In genomic region chr7:47131258-47131657, GRCm38 (mm10) we compare ENCODE assay signal across 15 mouse cellular contexts. TPM values are rescaled to one million over a fixed set of nuclear protein-coding genes. Genes with fewer than 3 reads are reported as not detected.
DNase-seq lines count a peak whose midpoint lies in the region; ATAC-seq and TF ChIP-seq lines count a peak whose summit lies in the region.
"Had no signal": no experiment of that assay in that cellular context is flagged by ENCODE, and none has a peak within 500 bp of the region (broad histone marks: within the 10 kb centered on the region; RNA-seq: fewer than 3 reads in every experiment).

No protein-coding gene starts in this region.

- WGBS in neural tube, embryonic 11.5 days = 41% methylated on average over 8 of the region's 8 CpGs
- 34% methylated on average over 8 of the region's 8 CpGs for WGBS in forebrain, postnatal 0 days
- WGBS in midbrain, embryonic 13.5 days = 40% methylated on average over 8 of the region's 8 CpGs

- no peaks in the 10 kb centered on the region; the same call in 1 of the 2 replicates for H3K4me1 ChIP-seq in neural tube, embryonic 11.5 days (ENCODE audit: control insufficient read depth, insufficient read depth, low read length)
- H3K4me1 ChIP-seq in forebrain, postnatal 0 days (ENCODE audit: insufficient read depth) = peaks cover 8% of the 10 kb centered on the region; the same call in 1 of the 2 replicates
- H3K4me1 ChIP-seq in midbrain, embryonic 13.5 days (replicated peaks) = peaks cover 19% of the 10 kb centered on the region

- H3K4me2 ChIP-seq in neural tube, embryonic 11.5 days (ENCODE audit: low read depth) = peak overlapping the region; percentile 96; the same call in 1 of the 2 replicates
- peak overlapping the region; percentile 81 for H3K4me2 ChIP-seq in forebrain, postnatal 0 days (ENCODE audit: low read depth)
- H3K4me2 ChIP-seq in midbrain, embryonic 13.5 days (replicated peaks) = peak overlapping the region; percentile 61

- no peak for DNase-seq in neural tube, embryonic 11.5 days (ENCODE audit: low spot score)
- no peak for DNase-seq in neural tube, embryonic 10.5 days (ENCODE audit: extremely low spot score, low spot score)
- DNase-seq in forebrain, postnatal 0 days = peak; percentile 52
- no peak for DNase-seq in right cerebral cortex, postnatal 4 days
- no peak for DNase-seq in frontal cortex, postnatal 36 days (ENCODE audit: low spot score in 2 of 2)
- no peak for DNase-seq in urinary bladder, adult 2 months (ENCODE audit: low spot score)
- DNase-seq: adrenal gland, postnatal 36 days; heart, postnatal 4 days had no signal

- no peak overlapping the region for H3K9ac ChIP-seq in neural tube, embryonic 11.5 days (ENCODE audit: low read length)
- H3K9ac ChIP-seq in forebrain, postnatal 0 days = peak overlapping the region; percentile 95
- H3K9ac ChIP-seq in midbrain, embryonic 13.5 days (replicated peaks) = peak overlapping the region; percentile 89
- H3K9ac ChIP-seq: stomach, embryonic 15.5 days had no signal

- peak; percentile 52 for TF ChIP-seq CTCF in forebrain, postnatal 0 days (IDR thresholded peaks at IDR 0.05; ENCODE audit: low read depth)

- H3K36me3 ChIP-seq in neural tube, embryonic 11.5 days (ENCODE audit: control insufficient read depth, insufficient read depth, low read length) = no peaks in the 10 kb centered on the region
- H3K36me3 ChIP-seq in forebrain, postnatal 0 days (ENCODE audit: insufficient read depth) = no peaks in the 10 kb centered on the region
- H3K36me3 ChIP-seq in midbrain, embryonic 13.5 days = no peaks in the 10 kb centered on the region
- H3K36me3 ChIP-seq: embryonic facial prominence, embryonic 12.5 days; kidney, embryonic 15.5 days; stomach, embryonic 15.5 days had no signal

- no peak for ATAC-seq in neural tube, embryonic 11.5 days (ENCODE audit: insufficient read depth, low FRiP score, low TSS enrichment)
- no peak for ATAC-seq in forebrain, postnatal 0 days
- no peak for ATAC-seq in midbrain, embryonic 13.5 days

- peak overlapping the region; percentile 73; the same call in 1 of the 2 replicates for H3K4me3 ChIP-seq in neural tube, embryonic 11.5 days (ENCODE audit: low read depth, low read length)
- H3K4me3 ChIP-seq in forebrain, postnatal 0 days (ENCODE audit: low read depth, low read length) = peak overlapping the region; percentile 80
- peak overlapping the region; percentile 79 for H3K4me3 ChIP-seq in midbrain, embryonic 13.5 days (replicated peaks)

- H3K27ac ChIP-seq in neural tube, embryonic 11.5 days (ENCODE audit: low read depth, low read length) = no peak overlapping the region
- no peak overlapping the region for H3K27ac ChIP-seq in forebrain, postnatal 0 days (ENCODE audit: low read depth, low read length)
- no peak overlapping the region for H3K27ac ChIP-seq in midbrain, embryonic 13.5 days
- H3K27ac ChIP-seq: embryonic facial prominence, embryonic 12.5 days; kidney, embryonic 15.5 days; stomach, embryonic 15.5 days had no signal

- no peaks in the 10 kb centered on the region for H3K9me3 ChIP-seq in neural tube, embryonic 11.5 days (ENCODE audit: control insufficient read depth, low read length)
- no peaks in the 10 kb centered on the region for H3K9me3 ChIP-seq in forebrain, postnatal 0 days (ENCODE audit: low read length)
- no peaks in the 10 kb centered on the region for H3K9me3 ChIP-seq in midbrain, embryonic 13.5 days
- H3K9me3 ChIP-seq: embryonic facial prominence, embryonic 12.5 days; kidney, embryonic 15.5 days; stomach, embryonic 15.5 days had no signal

- peaks cover 31% of the 10 kb centered on the region for H3K27me3 ChIP-seq in neural tube, embryonic 11.5 days (ENCODE audit: control insufficient read depth, insufficient read depth, low read length)
- no peaks in the 10 kb centered on the region for H3K27me3 ChIP-seq in forebrain, postnatal 0 days (ENCODE audit: insufficient read depth, low read length)
- H3K27me3 ChIP-seq in midbrain, embryonic 13.5 days = peaks cover 23% of the 10 kb centered on the region
- H3K27me3 ChIP-seq: CH12.LX had no signal

RNA-seq across cellular contexts. Expression of gene Ptpn5, which starts 2.2 kb away (rescaled TPM):
- 28.1 and 30.0 TPM in 2 replicates for polyA plus RNA-seq in neural tube, embryonic 11.5 days (2014; fragmentation: Nextera tagmentation; extraction: Ambion mirVana)
- 57.1 and 67.4 TPM in 2 replicates for total RNA-seq in forebrain, postnatal 0 days (2014; rRNA removed)
- 101 and 132 TPM in 2 replicates for polyA plus RNA-seq in forebrain, postnatal 0 days (2015; fragmentation: Nextera tagmentation; extraction: Ambion mirVana)
- polyA plus RNA-seq in midbrain, embryonic 13.5 days (2015; fragmentation: Nextera tagmentation; extraction: Ambion mirVana) = 98.6 and 102 TPM in 2 replicates
- polyA plus RNA-seq in urinary bladder, adult 2 months (2012; rRNA removed) = 0.08 and 0.24 TPM in 2 replicates
- total RNA-seq: heart, adult 8-10 months; heart, postnatal 4 days; neutrophil, adult 5-6 weeks had no signal

Comparison
In these comparisons a context has a peak if more than half of its experiments do, and no peak if none do; other contexts are left out.
1. RNA of gene Ptpn5, which starts 2.2 kb away (polyA plus RNA-seq): 101 to 132 TPM in forebrain, postnatal 0 days, 98.6 to 102 TPM in midbrain, embryonic 13.5 days and 28.1 to 30.0 TPM in neural tube, embryonic 11.5 days; 0.08 to 0.24 TPM in urinary bladder, adult 2 months; every median in the first group is over 10 times any median in the second.
2. Peak in every context shown above with its lines, with median percentiles within 50 percentile points of each other: H3K4me2 ChIP-seq and H3K4me3 ChIP-seq.